Mouse (Mus musculus): ENCODE measurements around the gene Cenpb.

GRCm38 (mm10) chr2:131129836-131130235, 50.0 kb downstream of the Cenpb start:
- TF ChIP-seq CTCF (IDR thresholded peaks at IDR 0.05; ENCODE audit: control insufficient read depth, insufficient read depth, low read length), result no peak
- TF ChIP-seq POLR2A (IDR thresholded peaks at IDR 0.05; ENCODE audit: borderline replicate concordance, control insufficient read depth, low read depth, low read length), result no peak

Data from bone marrow, adult 2 months (tissue).